Mouse (Mus musculus) stomach, postnatal 0 days (tissue): ENCODE results near the gene Sptb.

Experiments used
- CTCF ChIP-seq: IDR thresholded peaks from 2 replicates; pipeline ENCODE4 v1.5.1; 2016; ENCODE audit warnings: antibody characterized with exemption, low read depth, mild to moderate bottlenecking, moderate library complexity
- EP300 ChIP-seq: optimal IDR thresholded peaks from 2 replicates; pipeline ENCODE3; 2016; ENCODE audit warnings: antibody characterized with exemption

DNA sequence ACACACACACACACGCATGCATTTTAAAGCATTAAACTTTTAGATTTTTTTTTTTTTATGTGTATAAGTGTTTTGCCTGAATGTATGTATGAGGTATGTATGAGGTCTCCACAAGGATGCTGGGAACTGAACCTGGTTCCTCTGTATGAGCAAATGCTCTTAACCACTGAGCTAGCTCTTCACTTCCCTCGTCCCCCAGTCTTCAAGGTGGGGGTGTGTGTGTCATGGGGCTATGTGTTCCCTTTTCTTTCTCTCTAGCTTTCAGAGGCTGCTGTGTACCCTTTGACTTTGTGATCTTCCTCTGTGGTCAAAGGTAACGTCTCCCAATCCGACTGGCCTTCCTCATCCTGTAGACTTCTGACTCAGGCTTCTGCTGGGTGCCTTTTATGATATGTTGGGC, 157.4 kb downstream of the Sptb start:
- TF ChIP-seq EP300 (no peak), CTCF (no peak)
